Mouse (Mus musculus): ENCODE measurements around the gene Agap1.

Gene Agap1

GRCm38 (mm10) chr1:89509763-89510340, 55.2 kb downstream of the Agap1 start:
- peak; percentile 38 for DNase-seq

- peak; percentile 67 for DNase-seq
Measured at GRCm38 (mm10) chr1:89510731-89511130, 56.1 kb downstream of the Agap1 start.

GRCm38 (mm10) chr1:89513616-89514283, 59.1 kb downstream of the Agap1 start:
- DNase-seq, result no peak

- DNase-seq, result no peak
Measured at GRCm38 (mm10) chr1:89515808-89516560, 61.4 kb downstream of the Agap1 start.

- peak; percentile 78 for DNase-seq
Measured at GRCm38 (mm10) chr1:89517817-89518216, 63.2 kb downstream of the Agap1 start.

- DNase-seq, result no peak
Measured at GRCm38 (mm10) chr1:89519914-89520643, 65.5 kb downstream of the Agap1 start.

- no peak for DNase-seq
Measured at GRCm38 (mm10) chr1:89521406-89521805, 66.8 kb downstream of the Agap1 start.

- DNase-seq, result no peak
Measured at GRCm38 (mm10) chr1:89521935-89522535, 67.4 kb downstream of the Agap1 start.

- peak; percentile 89 for DNase-seq
Measured at GRCm38 (mm10) chr1:89524369-89524768, 69.8 kb downstream of the Agap1 start.

GRCm38 (mm10) chr1:89524998-89525397, 70.4 kb downstream of the Agap1 start:
- DNase-seq, result no peak

GRCm38 (mm10) chr1:89525825-89526224, 71.2 kb downstream of the Agap1 start:
- DNase-seq, result peak; percentile 70

GRCm38 (mm10) chr1:89528671-89529276, 74.2 kb downstream of the Agap1 start:
- DNase-seq, result no peak

- DNase-seq, result no peak
Measured at GRCm38 (mm10) chr1:89533702-89534101, 79.1 kb downstream of the Agap1 start.

- no peak for DNase-seq
Measured at GRCm38 (mm10) chr1:89535206-89535605, 80.6 kb downstream of the Agap1 start.

- DNase-seq, result no peak
Measured at GRCm38 (mm10) chr1:89538163-89538946, 83.7 kb downstream of the Agap1 start.

- DNase-seq, result no peak
Measured at GRCm38 (mm10) chr1:89539127-89539526, 84.5 kb downstream of the Agap1 start.

GRCm38 (mm10) chr1:89541151-89541550, 86.5 kb downstream of the Agap1 start:
- no peak for DNase-seq

GRCm38 (mm10) chr1:89542464-89542863, 87.9 kb downstream of the Agap1 start:
- DNase-seq, result peak; percentile 77

GRCm38 (mm10) chr1:89543312-89543711, 88.7 kb downstream of the Agap1 start:
- no peak for DNase-seq

- no peak for DNase-seq
Measured at GRCm38 (mm10) chr1:89544094-89544493, 89.5 kb downstream of the Agap1 start.

GRCm38 (mm10) chr1:89545099-89545498, 90.5 kb downstream of the Agap1 start:
- no peak for DNase-seq
